Mouse (Mus musculus) lung, adult 2 months (tissue): ENCODE data around the gene Stox2.

Source experiments
- CTCF ChIP-seq: fragments of 200-500 bp; IDR thresholded peaks from 2 replicates; pipeline ENCODE4 v1.5.1; 2011; ENCODE audit warnings: mild to moderate bottlenecking, low read length, control low read depth; ENCODE audit not compliant: insufficient read depth
- POLR2A ChIP-seq: fragments of 200-500 bp; IDR thresholded peaks from 2 replicates; pipeline ENCODE4 v1.6.1; 2011; ENCODE audit warnings: low read depth, mild to moderate bottlenecking, control low read depth, low read length, borderline replicate concordance; ENCODE audit errors: extremely low read depth

GRCm38 (mm10) chr8:47459216-47459749 is 13.1 kb upstream of the Stox2 start:
- no peak for TF ChIP-seq POLR2A
- TF ChIP-seq CTCF: no peak
